Mouse (Mus musculus): ENCODE measurements around the gene Rnaseh2b. TPM values are rescaled to one million over a fixed set of nuclear protein-coding genes. Genes with fewer than 3 reads are reported as not detected.

Gene Rnaseh2b
- total and polyA plus RNA-seq, 3 experiments = 16.8 to 88.9 (median 40.0) TPM

DNA sequence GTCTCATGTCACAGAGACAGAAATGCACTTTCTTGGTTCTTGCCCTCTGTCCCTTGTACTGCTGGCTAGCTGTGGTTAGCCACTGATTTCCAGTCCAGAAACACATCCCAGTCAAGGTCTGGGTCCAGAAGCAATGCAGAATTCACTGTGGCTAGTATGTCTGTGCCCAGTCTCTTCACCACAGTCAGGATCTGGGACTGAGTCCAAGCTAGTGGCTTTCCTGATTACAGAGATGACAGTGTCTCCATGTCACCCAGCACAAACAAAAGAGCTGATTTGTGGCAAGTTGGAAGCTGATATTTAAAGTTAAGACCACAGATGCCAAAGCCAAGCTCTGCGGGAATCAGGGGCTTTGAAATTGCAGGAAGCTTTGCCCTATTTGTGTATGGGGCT is 124.3 kb downstream of the Rnaseh2b start:
- H3K4me3 ChIP-seq (ENCODE audit: low read depth, low read length) = no peak overlapping the region
- H3K4me1 ChIP-seq (ENCODE audit: insufficient read depth, low read depth, low read length) = no peaks in the 10 kb centered on the region
- TF ChIP-seq TAL1 (conservative IDR thresholded peaks at IDR 0.05; ENCODE audit: low read depth, low read length) = no peak
- TF ChIP-seq CTCF (IDR thresholded peaks at IDR 0.05; ENCODE audit: low read depth, low read length) = no peak
- TF ChIP-seq GATA2 (IDR thresholded peaks at IDR 0.05; ENCODE audit: borderline replicate concordance, low read depth, low read length) = no peak
- TF ChIP-seq GATA1 (IDR thresholded peaks at IDR 0.05; ENCODE audit: borderline replicate concordance, low read length) = no peak
- TF ChIP-seq POLR2AphosphoS5 (IDR thresholded peaks at IDR 0.05; ENCODE audit: insufficient replicate concordance, low read depth, low read length) = no peak
- H3K9me3 ChIP-seq (replicated peaks) = no peaks in the 10 kb centered on the region
- ATAC-seq (ENCODE audit: extremely low read depth, insufficient number of reproducible peaks, low FRiP score, poor library complexity, severe bottlenecking) (no peak), DNase-seq (ENCODE audit: low spot score) (no peak)
- H3K36me3 ChIP-seq (replicated peaks) = no peaks in the 10 kb centered on the region
- peaks cover 15% of the 10 kb centered on the region; the same call in 1 of the 2 replicates for H3K27me3 ChIP-seq (ENCODE audit: insufficient read depth, low read length)

DNA sequence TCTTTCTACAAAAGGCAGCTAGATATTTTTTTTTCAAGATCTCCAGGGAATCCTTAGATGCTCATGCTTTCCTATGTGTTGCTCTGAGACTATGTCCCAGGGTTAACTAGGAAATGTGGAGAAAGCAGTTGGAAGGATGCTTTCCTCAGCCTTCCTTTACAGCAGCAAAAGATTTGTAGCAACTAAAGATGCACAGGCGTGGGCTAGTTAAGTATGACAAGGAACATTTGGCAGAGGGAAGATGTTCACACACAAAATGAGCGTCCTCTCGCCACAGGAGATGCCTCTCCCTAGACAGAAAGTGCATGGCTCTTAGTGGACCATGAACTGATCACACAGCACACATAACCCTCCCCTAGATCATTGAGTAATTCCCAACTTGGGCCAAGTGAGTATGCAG is 125.1 kb downstream of the Rnaseh2b start:
- no peak overlapping the region for H3K4me3 ChIP-seq (ENCODE audit: low read depth, low read length)
- peaks cover 13% of the 10 kb centered on the region; the same call in 1 of the 2 replicates for H3K27me3 ChIP-seq (ENCODE audit: insufficient read depth, low read length)
- no peaks in the 10 kb centered on the region for H3K4me1 ChIP-seq (ENCODE audit: insufficient read depth, low read depth, low read length)
- no peaks in the 10 kb centered on the region for H3K9me3 ChIP-seq (replicated peaks)
- no peak for DNase-seq (ENCODE audit: low spot score)
- no peaks in the 10 kb centered on the region for H3K36me3 ChIP-seq (replicated peaks)
- ATAC-seq (ENCODE audit: extremely low read depth, insufficient number of reproducible peaks, low FRiP score, poor library complexity, severe bottlenecking) = no peak
- TF ChIP-seq POLR2AphosphoS5 (IDR thresholded peaks at IDR 0.05; ENCODE audit: insufficient replicate concordance, low read depth, low read length) (no peak), GATA1 (IDR thresholded peaks at IDR 0.05; ENCODE audit: borderline replicate concordance, low read length) (no peak), CTCF (IDR thresholded peaks at IDR 0.05; ENCODE audit: low read depth, low read length) (no peak), GATA2 (IDR thresholded peaks at IDR 0.05; ENCODE audit: borderline replicate concordance, low read depth, low read length) (no peak), TAL1 (conservative IDR thresholded peaks at IDR 0.05; ENCODE audit: low read depth, low read length) (no peak)

DNA sequence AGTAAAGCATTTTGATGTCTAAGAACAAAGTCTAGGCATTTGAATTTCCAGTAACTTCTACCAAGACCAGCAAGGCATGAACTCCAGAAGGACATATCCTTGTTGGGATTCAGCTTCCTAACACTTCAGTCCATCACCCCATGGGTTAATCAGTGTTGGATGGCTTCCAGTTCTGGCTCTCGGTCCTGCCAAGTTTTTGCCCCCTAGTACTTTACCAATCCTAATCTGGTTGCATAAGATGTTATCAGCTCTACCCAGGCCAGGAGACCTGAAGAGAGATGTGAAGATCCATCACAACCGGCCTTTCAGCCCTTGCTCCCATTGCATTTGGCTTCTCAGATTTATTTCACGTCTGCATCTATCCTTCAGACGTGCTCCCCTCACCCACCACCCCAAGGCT is 129.9 kb downstream of the Rnaseh2b start:
- ATAC-seq (ENCODE audit: extremely low read depth, insufficient number of reproducible peaks, low FRiP score, poor library complexity, severe bottlenecking) = no peak
- TF ChIP-seq GATA1 (IDR thresholded peaks at IDR 0.05; ENCODE audit: borderline replicate concordance, low read length) (no peak), GATA2 (IDR thresholded peaks at IDR 0.05; ENCODE audit: borderline replicate concordance, low read depth, low read length) (no peak), CTCF (IDR thresholded peaks at IDR 0.05; ENCODE audit: low read depth, low read length) (no peak), POLR2AphosphoS5 (IDR thresholded peaks at IDR 0.05; ENCODE audit: insufficient replicate concordance, low read depth, low read length) (no peak)

More for the DNA sequence above, 129.9 kb downstream of the Rnaseh2b start:
- no peaks in the 10 kb centered on the region; the same call in 1 of the 2 replicates for H3K27me3 ChIP-seq (ENCODE audit: insufficient read depth, low read length)
- no peak overlapping the region for H3K4me3 ChIP-seq (ENCODE audit: low read depth, low read length)
- no peaks in the 10 kb centered on the region for H3K9me3 ChIP-seq (replicated peaks)
- DNase-seq (ENCODE audit: low spot score) = no peak
- no peaks in the 10 kb centered on the region for H3K36me3 ChIP-seq (replicated peaks)
- H3K4me1 ChIP-seq (ENCODE audit: insufficient read depth, low read depth, low read length) = no peaks in the 10 kb centered on the region

Other genes with a start within 250 kb of the Rnaseh2b start
- gene Dleu7, start 458 bp downstream of the Rnaseh2b start, total RNA-seq (2014; fragmentation: Nextera tagmentation) = not detected in 2 replicates
- not detected in 2 replicates for gene Dleu7, start 458 bp downstream of the Rnaseh2b start, total RNA-seq (2017)
- gene Dleu7, start 458 bp downstream of the Rnaseh2b start, polyA plus RNA-seq (2012) = not detected in 2 replicates
- not detected in 2 replicates for gene Gucy1b2, start 163.7 kb downstream of the Rnaseh2b start, total RNA-seq (2014; fragmentation: Nextera tagmentation)
- not detected in 2 replicates for gene Gucy1b2, start 163.7 kb downstream of the Rnaseh2b start, total RNA-seq (2017)
- gene Gucy1b2, start 163.7 kb downstream of the Rnaseh2b start, polyA plus RNA-seq (2012) = not detected in 2 replicates